Mouse (Mus musculus): ENCODE measurements around the gene Grasp.

Gene Grasp

DNA sequence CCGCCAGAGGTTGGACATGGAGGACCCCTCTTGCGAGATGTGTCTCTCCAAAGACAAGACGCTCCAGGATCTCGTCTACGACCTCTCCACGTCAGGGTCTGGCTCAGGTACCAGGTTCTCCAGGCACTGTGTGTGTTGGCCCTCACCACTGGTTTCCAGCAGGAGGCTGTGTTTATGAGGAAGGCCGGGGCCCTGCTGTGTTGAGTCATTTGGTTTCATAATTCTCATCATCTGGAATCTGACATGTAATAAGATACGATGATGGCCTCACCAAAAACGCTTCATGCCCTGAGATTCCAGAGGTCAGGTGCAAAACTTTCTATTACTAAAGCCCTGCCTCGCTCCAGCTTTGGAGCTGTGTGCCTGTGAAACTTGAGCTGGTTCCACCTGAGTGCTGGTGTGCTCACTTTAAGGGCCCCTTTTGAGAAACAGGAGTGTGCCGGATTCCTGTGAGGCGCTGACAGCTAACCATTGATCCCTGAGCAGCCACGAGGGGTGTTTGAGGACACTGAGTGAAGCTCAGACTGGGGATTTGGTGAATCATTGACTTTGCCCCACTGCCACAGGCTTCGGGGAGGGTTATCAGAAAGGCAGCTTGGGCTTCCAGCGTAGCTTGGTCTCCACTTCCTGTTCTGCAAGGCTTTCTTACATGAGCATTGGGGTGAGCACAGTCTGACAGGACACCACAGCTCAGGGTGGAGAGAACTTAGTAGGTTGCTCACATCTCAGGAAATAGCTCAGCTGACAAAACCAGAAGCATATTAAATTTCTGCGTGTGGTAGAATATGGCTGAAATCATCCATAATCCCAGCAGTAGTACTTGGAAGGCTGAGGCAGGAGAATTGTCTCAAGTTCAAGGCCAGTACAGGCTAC lies 28.8 kb upstream of the Grasp start:
- DNase-seq (ENCODE audit: low spot score in 2 of 2), result no peak

DNA sequence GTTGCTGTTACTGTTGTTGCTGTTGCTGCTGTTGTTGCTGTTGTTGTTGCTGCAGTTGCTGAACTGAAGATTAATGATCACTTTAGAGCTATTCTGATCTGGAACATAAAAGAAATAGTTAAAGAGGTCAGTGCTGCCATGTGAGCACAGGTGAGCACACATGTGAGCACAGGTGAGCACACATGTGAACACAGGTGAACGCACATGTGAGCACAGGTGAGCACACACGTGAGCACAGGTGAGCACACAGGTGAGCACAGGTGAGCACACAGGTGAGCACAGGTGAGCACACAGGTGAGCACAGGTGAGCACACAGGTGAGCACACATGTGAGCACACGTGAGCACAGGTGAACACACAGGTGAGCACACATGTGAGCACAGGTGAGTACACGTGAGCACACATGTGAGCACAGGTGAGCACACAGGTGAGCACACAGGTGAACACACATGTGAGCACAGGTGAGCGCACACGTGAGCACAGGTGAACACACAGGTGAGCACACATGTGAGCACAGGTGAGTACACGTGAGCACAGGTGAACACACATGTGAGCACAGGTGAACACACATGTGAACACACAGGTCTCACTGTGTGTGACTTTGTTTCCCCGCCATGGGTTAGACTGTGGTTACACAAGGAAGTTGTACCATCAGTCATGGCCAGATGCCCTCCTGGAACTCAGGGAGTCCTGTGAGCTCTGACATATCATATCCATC lies 27.8 kb upstream of the Grasp start:
- DNase-seq (ENCODE audit: low spot score in 2 of 2), result no peak

DNA sequence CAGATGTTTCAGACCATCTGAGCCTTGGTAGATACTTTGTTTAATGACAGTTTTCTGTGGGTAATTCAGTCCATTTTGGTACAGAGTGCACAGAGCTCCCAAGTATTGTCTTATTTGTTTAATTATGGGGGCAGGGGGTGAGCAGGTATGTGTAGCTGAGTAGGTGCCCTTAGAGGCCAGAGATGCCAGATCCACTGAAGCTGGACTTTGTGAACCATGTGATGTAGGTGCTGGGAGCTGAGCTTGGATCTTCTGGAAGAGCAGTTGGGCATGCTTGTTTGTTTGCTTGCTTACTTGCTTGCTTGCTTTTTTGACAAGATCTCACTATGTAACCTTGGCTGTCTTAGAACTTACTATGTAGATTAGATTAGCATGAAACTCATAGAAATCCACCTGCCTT lies 27.0 kb upstream of the Grasp start:
- no peak for DNase-seq (ENCODE audit: low spot score in 2 of 2)

DNA sequence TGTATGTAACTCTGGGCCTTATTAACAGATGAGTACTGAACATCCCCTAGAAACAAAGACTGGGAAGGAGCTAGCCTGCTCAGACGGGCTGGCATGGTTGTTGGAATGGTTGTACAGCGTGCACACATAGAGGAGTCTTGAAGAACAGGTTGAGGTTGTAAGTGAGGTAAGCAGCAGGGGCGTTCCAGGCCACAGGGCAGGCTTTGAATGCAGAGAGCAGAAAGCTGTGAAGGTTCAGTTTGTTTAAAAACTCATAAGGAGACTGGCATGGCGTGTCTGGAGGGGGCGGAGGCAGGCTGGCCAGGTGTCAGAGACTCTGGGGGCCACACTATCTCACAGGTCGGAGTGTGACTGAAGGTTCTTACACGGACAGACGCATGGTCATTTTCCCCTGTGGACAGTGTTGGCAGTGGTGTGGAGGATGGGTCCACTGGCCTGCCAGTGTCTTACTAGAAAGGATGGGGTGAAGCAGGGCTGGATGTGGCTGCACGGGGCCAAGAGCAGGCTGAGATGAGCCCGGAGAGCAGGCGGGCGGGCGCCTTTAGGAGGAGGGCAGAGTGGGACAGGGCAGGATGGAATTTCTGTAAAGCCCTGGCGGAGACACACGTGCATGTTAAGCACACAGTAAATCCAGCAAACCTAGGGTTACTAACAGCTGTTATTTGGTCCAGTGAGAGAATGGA lies 26.4 kb upstream of the Grasp start:
- DNase-seq (ENCODE audit: low spot score in 2 of 2), result no peak

DNA sequence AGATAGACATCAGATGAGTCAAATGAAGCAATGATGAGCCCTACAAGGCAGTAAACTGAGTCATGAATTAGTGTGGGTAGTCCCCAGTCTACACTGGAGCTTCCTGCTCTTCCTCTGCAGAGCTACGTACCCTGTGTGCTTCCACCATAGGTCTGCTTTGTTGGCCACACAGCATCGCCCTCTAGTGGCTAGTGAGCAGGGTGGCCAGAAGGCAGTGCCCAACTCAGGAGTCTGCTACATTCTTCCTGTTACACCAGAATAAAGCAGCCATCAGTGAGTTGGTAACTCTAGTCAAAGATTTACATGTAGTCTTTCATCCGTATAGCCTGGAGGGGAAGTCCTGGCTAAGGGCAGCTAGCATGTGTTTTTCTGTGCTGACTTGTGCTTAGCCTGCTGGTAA lies 25.8 kb upstream of the Grasp start:
- peak in 1 of 2 experiments; percentile 56 for DNase-seq (ENCODE audit: low spot score in 2 of 2)

DNA sequence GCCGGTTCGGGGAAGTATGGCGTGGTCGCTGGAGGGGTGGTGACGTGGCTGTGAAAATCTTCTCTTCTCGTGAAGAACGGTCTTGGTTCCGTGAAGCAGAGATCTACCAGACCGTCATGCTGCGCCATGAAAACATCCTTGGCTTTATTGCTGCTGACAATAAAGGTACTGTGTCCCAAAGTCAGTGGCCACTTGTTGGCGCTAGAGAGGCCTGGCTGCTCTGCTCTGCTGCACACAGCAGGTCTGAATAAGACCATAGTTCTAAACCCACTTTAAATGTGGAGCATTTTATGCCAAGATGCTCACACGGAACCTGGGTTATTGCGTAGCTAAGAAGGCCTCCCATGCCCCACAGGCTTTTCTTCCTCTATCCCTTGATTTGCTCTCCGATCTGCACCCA lies 25.1 kb upstream of the Grasp start:
- DNase-seq (ENCODE audit: low spot score in 2 of 2), result no peak

DNA sequence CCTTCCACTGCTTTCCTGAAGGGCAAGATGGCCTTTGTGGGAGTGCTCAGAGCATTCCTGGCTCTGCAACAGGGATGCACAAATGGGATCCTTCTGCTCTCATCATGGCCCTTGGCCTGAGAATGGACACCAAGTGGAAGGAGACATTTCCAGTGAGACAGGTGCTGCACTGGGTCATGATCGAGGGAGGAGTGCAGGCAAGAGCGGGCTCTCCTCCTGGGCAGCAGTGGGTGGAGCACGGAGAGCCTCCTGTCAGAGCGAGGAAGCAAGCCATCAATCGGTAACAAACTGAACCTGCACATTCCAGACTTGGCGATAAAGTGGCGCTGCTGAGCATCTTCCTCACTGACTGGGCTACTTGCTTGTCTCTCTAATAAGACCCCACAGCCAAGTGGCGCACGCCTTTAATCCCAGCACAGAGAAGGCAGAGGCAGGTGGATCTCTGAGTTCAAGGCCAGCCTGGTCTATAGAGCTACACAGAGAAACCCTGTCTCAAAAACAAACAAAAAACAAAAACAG lies 23.2 kb upstream of the Grasp start:
- DNase-seq (ENCODE audit: low spot score in 2 of 2), result no peak

DNA sequence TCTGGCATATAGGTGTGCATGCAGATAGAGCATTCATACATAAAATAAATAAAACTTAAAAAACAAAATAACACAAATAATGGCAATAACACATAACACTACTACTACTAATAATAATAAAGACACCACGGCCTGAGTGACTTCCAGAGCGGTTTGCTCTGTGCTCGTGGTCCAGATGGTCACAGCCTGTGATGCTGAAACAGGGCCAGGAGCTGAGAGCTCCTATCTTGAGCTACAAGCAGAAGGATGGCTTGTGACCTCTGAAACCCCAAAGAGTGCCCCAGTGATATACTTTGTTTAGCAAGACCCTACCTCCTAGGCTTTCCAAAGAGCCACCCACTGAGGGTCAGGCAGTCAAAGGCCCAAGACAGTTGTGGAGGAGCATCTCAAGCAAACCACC lies 22.6 kb upstream of the Grasp start:
- no peak for DNase-seq (ENCODE audit: low spot score in 2 of 2)

DNA sequence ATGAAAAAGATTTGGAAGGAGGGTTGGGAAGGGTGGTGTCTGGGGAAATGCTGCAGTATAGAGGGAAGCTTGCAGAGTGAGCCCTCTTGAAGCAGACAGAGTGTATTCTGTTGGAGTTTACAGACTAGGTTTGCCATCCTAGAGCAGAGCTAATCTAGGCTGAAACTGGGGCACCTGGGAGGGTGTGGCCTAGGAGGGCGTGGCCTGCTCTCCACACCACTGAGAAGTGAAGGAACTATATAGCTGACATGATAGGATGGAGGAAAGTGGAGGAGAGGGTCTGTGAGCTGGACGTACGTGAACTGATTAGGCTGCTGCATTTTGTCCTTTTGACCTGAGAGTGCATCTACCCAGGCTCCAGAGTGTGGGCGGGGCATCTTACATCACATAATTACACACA lies 20.3 kb upstream of the Grasp start:
- no peak for DNase-seq (ENCODE audit: low spot score in 2 of 2)

DNA sequence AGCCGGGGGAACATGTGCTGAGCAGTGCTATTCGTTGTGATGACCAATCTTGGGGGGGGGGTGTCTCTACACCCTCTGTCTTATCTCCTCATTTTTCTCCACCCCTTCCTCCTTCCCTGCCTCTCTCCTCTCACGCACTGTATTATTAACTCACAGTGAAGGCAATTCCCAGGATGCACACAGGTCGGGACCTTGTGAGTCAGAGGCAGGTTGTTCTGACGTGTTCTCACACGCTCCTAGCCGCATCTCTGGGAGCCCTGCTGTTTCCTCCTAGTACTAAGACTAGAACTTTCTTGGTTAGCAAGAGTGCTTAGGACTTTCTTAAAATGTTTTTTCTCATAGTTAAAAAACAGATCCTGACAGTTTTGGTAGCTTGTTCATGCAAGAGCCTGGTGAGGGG lies 19.2 kb upstream of the Grasp start:
- no peak for DNase-seq (ENCODE audit: low spot score in 2 of 2)

DNA sequence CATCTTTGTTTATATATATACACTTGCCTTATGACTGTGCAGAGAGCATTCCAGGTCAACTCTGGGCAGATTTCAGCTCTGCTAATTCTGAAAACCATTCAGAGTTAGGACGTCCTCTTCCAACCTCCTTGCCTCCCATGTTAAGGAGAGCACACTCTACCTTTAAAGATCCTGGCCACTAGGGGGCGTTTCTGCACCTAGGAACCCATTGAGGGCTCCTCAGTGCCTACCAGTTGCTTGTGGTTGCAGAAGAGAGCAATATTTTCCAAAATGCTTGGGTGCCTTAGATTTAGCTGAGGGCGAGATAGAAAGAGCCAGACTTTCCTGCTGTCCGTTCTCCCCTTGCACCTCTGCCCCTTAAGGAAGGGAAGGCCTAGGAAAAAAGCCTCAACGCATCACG lies 13.8 kb upstream of the Grasp start:
- DNase-seq (ENCODE audit: low spot score in 2 of 2), result no peak

DNA sequence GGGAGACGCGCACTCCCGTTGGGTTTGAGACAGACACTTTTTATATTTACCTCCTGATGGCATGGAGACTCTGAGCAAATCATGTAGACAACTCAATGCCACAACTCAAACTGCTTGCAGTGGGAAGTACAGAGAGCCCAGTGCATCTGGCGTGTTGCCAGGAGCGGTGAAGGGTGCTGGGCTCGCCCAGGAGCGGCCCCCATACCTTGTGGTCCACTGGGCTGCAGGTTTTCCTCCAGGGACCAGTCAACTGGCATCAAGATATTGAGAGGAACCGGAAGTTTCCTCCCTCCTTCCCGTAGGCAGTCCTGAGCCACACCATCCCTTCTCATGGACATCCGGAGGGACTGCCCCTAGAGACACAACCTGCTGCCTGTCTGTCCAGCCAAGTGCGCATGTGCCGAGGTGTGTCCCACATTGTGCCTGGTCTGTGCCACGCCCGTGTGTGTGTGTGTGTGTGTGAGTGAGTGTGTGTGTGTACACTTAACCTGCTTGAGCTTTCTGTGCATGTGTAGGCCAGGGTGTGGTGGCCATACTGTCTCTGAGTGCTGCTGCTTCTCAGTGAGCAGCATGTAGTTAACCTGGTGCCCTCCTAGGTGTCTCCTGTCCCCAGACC lies 12.9 kb upstream of the Grasp start:
- no peak for DNase-seq (ENCODE audit: low spot score in 2 of 2)

DNA sequence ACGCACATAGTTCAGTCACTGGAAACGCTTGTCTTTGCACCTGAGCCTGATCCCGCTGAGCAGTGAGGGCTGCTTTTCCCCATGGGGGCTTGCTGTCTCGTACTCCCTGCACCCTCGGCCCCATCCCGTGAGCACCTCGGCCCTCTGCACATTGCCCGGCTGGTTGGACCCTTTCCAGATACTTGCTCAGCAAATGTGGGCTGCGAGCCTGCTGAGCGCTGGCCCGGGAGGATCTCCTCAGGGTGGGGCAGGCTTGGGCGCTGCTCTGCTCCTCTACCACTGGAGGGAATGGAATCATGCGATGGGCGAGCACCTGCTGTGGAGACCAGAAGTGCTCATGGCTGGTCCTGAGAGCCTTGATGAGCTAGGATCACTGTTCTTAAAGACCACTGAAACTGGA lies 11.6 kb upstream of the Grasp start:
- no peak for DNase-seq (ENCODE audit: low spot score in 2 of 2)

DNA sequence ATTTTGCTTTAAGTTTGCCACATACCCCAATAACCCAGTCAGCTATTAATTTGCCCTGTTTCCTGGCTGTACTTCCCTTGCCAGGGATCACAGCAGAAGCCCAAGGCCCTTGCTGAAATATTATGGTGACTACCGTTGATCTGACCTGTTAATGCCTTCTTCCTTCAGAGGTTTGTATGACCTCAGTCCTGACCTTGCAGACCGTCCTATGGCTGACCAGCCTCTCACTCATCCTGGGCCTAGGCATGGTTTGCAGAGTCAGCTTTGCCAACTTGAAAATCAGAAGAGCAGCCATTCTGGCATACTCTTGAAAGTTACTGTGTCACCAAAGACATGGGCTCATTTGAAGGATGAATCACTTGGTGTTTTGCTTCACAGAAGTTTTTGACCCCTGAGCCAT lies 8.9 kb upstream of the Grasp start:
- no peak for DNase-seq (ENCODE audit: low spot score in 2 of 2)

DNA sequence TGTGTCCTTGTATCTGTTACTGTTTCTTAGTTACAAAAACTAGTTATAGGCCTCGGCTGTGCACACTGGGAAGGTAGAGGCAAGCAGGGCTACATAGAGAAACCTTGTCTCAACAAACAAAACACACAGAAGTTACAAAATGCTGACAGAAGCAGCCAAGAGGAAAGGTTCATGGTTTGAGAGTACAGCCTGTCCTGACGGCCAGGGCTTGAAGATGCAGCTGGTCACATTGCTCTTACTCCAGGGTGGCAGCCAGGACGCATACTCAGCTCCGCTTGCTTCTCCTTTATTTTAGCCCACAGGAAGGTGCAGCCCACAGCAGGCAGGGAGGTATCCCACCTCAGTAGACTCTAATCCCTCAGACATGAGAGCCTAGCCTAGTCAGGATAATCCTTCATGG lies 8.0 kb upstream of the Grasp start:
- DNase-seq (ENCODE audit: low spot score in 2 of 2), result no peak

DNA sequence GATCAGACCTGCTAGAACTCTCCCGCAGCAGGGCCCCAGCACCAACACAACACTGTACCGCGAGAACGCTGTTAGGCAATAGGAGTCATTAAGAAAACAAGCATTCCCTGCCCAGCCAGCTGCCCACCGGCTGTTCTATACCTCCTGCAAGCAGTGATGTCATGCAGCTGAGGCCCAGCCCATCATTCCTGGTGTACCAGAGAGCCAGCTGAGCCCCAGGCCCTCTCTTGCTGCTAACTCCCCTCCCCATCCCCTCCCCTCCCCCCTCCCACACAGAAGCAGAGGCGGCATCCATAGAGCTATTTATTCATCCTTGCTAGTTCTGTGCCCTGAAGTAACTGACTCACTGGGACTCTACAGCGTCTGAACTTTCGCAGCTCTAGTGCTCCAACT lies 3.1 kb upstream of the Grasp start:
- DNase-seq (ENCODE audit: low spot score in 2 of 2), result no peak

DNA sequence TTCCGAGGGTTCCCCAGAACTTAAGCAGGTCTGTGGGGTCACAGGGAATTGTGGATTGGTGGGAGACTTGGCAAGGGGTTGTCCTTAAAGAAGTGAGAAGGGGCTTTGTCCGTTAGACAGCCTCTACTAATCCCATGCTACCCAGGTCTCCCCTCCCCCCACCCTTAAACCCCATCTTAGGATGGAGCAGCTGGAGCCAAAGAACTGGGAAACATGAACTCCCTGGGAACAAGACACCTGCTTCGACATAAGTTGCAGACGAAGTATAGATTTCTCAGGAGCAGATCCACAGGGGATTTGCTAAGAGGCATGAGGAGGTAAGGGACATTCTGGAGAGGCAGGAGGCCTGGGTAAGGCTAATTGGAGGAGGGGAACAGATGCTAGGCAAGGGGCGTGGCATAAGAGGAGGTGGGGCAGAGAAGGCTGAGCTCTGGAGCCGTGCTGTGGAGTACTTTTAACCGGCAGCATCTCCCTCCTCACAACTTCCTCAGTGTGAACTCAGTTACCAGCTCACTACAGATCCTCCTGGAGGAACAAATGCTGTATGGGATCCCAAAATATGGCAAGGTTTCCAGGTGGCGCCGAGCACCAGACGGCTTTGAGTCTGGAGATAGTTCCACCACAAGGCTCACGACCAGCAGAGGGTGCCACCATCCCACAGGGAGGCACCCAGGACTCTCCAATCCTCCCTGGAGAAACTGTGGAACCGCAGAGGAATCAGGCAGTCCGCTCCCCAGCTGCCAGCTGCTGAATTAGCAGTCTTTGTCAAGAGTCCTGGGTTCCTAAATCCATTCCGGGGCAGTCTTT lies 2.5 kb upstream of the Grasp start:
- DNase-seq (ENCODE audit: low spot score in 2 of 2), result peak; percentile 91 to 92

DNA sequence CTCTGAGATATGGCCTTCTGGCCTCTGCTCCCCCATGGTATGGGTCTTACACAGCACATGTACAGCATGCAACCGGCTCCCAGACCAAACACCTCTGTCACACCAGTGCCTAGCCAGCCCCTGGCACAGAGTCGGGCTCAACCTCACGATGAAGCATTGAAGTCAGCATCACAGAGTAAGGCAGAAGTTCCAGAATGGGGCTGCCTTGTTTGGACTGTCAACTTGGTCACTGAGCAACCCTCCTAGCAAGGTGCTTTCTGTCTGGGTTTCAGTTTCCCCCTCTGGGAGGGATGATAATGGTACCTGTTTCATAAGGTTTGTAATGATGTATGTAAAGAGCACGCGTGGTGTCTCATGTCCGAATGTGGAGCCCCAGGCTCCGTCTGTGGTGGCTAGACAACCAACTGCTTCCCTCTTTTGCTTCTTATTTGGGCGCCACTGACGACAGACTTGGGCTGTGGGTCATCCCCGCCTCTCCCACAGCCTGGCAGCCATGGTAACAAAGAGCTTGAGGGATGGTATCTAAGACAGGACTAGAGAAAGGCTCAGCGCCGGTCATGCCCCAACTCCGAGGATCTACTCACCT lies 998 bp upstream of the Grasp start:
- no peak for DNase-seq (ENCODE audit: low spot score in 2 of 2)

DNA sequence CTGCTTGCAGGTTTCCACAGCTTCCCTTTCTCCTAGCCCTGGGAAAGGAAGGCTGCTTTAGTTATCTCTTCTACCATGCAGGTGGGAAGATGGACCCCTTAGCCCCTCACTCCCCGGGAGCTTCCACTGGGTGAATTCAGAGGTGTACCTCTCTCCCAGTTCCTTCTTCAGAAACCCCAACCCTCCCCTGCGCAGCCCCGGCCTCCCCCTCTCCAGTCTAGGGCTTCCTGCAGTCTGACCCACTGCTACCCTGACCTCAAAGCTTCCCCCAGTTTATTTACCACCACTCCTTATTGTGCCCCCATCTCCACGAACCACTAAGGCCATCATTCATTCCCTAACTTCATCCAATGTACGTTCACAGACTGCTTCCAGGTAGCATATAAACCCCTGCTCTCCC lies 392 bp upstream of the Grasp start:
- DNase-seq (ENCODE audit: low spot score in 2 of 2), result no peak

DNA sequence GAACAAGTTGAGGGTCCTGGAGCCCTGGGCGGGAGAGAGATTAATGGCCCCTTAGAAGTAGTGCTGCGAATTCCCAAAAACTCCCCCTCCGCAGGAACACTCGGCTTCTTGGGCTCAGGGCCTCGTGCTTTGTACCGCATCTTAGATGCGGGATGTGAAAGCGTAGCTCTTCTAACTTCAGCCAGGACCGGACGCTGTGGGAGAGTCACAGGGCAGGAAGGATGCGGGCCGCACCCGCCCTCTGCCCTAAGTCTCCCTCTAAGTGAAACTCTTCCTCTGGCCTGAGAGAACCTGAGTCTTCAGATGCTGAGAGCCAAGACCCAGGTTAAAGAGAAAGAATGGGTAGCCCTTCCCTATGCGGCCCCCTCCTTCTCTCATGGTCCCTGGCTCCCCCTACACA lies 989 bp downstream of the Grasp start:
- DNase-seq (ENCODE audit: low spot score in 2 of 2), result no peak

DNA sequence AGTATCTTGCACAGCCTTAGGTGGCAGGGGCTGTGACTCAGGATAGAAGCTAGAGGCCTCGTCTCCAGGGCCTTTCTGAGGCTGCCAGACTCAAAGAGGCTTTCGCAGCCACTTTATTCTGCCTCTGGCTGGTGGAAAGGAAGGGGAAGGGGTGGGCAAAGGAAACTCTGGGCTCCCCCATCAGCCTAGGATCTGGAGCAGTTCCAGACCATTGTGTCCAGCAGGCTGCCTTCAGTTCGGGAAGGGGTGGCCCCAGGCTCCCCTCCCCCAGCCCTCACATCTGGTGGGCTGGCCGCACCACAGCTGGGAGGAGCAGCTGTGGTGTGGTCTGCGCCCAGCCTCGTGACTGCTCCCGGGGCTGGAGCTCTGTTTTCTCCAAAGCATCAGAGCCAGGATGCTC lies 4.0 kb downstream of the Grasp start:
- DNase-seq (ENCODE audit: low spot score in 2 of 2), result no peak

Measured in frontal cortex, postnatal 25 days (tissue).